Mouse (Mus musculus): Measurements from ENCODE around the gene Rft1.

Rft1 gene

DNA sequence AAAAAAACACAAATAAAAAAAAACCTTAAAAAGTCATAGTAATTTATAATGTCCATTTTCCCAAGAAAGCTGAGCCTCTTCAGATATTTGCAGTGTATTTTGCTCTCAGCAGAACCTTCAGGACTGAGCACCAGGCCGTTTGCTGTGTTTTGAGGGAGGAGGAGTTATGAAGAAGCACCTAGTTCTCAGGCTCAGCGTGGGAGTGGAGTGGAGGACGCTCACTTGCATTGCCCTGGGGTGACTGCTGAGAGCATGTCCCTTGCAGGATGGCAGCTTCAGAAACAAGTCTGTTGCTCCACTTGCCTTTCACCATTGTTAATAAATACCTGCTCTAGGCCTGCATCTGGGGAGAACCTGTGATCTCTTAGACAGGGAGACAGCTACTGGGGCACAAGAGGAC is 81.7 kb downstream of the Rft1 start:
- DNase-seq = no peak

DNA sequence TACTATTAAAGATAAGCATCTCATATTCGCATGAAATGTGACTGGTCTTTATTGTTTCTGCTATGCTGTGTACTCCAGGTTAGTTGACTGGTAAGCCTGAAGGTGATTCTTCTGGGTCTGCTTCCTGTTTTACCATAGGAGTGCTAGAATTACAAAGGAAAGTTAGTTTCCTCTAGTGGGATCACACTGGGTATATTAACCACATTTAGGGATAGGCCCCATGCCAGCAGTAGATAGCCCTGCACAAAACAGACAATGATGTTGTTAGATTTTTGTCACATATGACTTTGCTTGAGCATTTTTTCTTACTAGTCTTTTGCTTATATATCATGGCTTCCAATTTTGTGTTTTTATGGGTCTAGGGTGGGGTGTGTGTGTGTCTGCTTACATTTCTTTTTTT is 82.3 kb downstream of the Rft1 start:
- DNase-seq = no peak
